Mouse (Mus musculus) hindbrain, embryonic 15.5 days (tissue): ENCODE results near the gene Jmjd1c. TPM values are rescaled to one million over a fixed set of nuclear protein-coding genes. Genes with fewer than 3 reads are reported as not detected.
A peak's percentile ranks its signal among the peaks of the same experiment; 100 is the strongest.

ENCODE experiments used
- ATAC-seq: fragments of 200-750 bp; cut with Nextera tagmentation; 2 replicates; pipeline ENCODE4 v1.8.0; 2017; ENCODE audit warnings: low read depth, moderate number of reproducible peaks, moderate TSS enrichment; ENCODE audit not compliant: low FRiP score
- H3K27ac ChIP-seq: fragments of 300-500 bp; sonication (generic); replicated peaks from 2 replicates; pipeline ENCODE4 v1.5.1; 2015; ENCODE audit warnings: mild to moderate bottlenecking, inconsistent platforms
- H3K27me3 ChIP-seq: fragments of 300-500 bp; sonication (generic); 2 replicates; pipeline ENCODE4 v1.6.1; 2015; ENCODE audit warnings: control low read depth, inconsistent platforms
- H3K36me3 ChIP-seq: fragments of 300-500 bp; sonication (generic); 2 replicates; pipeline ENCODE4 v1.6.1; 2015; ENCODE audit warnings: control low read depth, inconsistent platforms
- H3K4me1 ChIP-seq: fragments of 300-500 bp; sonication (generic); replicated peaks from 2 replicates; pipeline ENCODE4 v1.6.1; 2015; ENCODE audit warnings: control low read depth, inconsistent platforms
- H3K4me2 ChIP-seq: fragments of 300-500 bp; sonication (generic); 2 replicates; pipeline ENCODE4 v1.6.1; 2015; ENCODE audit warnings: moderate library complexity, mild to moderate bottlenecking, inconsistent platforms
- H3K4me3 ChIP-seq: fragments of 300-500 bp; sonication (generic); 2 replicates; pipeline ENCODE4 v1.5.1; 2015; ENCODE audit warnings: mild to moderate bottlenecking, inconsistent platforms
- H3K9ac ChIP-seq: fragments of 300-500 bp; sonication (generic); 2 replicates; pipeline ENCODE4 v1.6.1; 2015; ENCODE audit warnings: inconsistent platforms
- H3K9me3 ChIP-seq: fragments of 300-500 bp; sonication (generic); 2 replicates; pipeline ENCODE4 v1.6.1; 2016; ENCODE audit warnings: control low read depth, inconsistent platforms
- WGBS: fragments of 180-500 bp; shearing (Covaris S2); methylation state at CpG from one replicate; pipeline ENCODE4 v1.1.7; 2015; 5-methylcytosine and 5-hydroxymethylcytosine counted together
- polyA plus RNA-seq: library from polyadenylated mRNA; unstranded; fragments of >200 nt; fragmentation: Nextera tagmentation; extraction: Ambion mirVana; gene quantifications from 2 replicates; pipeline ENCODE4 v1.2.1, GENCODE M21; 2015

Jmjd1c gene
- polyA plus RNA-seq, 1 experiment from 2014 or later, result 51.0 TPM

- 95% methylated on average over 6 of the region's 6 CpGs for WGBS
- Histone ChIP-seq H3K27ac (peak overlapping the region; percentile 41), H3K36me3 (no peaks in the 10 kb centered on the region), H3K9ac (no peak overlapping the region), H3K4me2 (no peak overlapping the region), H3K4me3 (no peak overlapping the region), H3K9me3 (no peaks in the 10 kb centered on the region), H3K27me3 (no peaks in the 10 kb centered on the region), H3K4me1 (peaks cover 44% of the 10 kb centered on the region)
- no peak for ATAC-seq
Observed at GRCm38 (mm10) chr10:67057696-67058095, 38.2 kb upstream of the Jmjd1c start.

GRCm38 (mm10) chr10:67058297-67058696, 37.6 kb upstream of the Jmjd1c start:
- Histone ChIP-seq H3K4me3 (no peak overlapping the region), H3K27ac (peak overlapping the region; percentile 41), H3K9ac (no peak overlapping the region), H3K9me3 (no peaks in the 10 kb centered on the region), H3K27me3 (no peaks in the 10 kb centered on the region), H3K4me1 (peaks cover 41% of the 10 kb centered on the region), H3K36me3 (no peaks in the 10 kb centered on the region), H3K4me2 (no peak overlapping the region)
- WGBS, result 51% methylated on average over 7 of the region's 7 CpGs
- ATAC-seq, result peak; percentile 46

- no peaks in the 10 kb centered on the region for H3K9me3 ChIP-seq
- no peaks in the 10 kb centered on the region for H3K27me3 ChIP-seq
- H3K4me2 ChIP-seq, result no peak overlapping the region
- peak overlapping the region; percentile 41 for H3K27ac ChIP-seq
- H3K36me3 ChIP-seq, result no peaks in the 10 kb centered on the region
- peaks cover 38% of the 10 kb centered on the region for H3K4me1 ChIP-seq
- 51% methylated on average over 6 of the region's 6 CpGs for WGBS
- H3K9ac ChIP-seq, result no peak overlapping the region
- no peak for ATAC-seq
- no peak overlapping the region for H3K4me3 ChIP-seq
Observed at GRCm38 (mm10) chr10:67058702-67059101, 37.2 kb upstream of the Jmjd1c start.

GRCm38 (mm10) chr10:67061367-67061801, 34.5 kb upstream of the Jmjd1c start:
- Histone ChIP-seq H3K36me3 (no peaks in the 10 kb centered on the region), H3K4me1 (peaks cover 43% of the 10 kb centered on the region), H3K9me3 (no peaks in the 10 kb centered on the region), H3K4me3 (no peak overlapping the region), H3K27me3 (no peaks in the 10 kb centered on the region), H3K4me2 (peak overlapping the region; percentile 22; the same call in 1 of the 2 replicates), H3K9ac (no peak overlapping the region), H3K27ac (peak overlapping the region; percentile 69)
- peak; percentile 36; the same call in 1 of the 2 replicates for ATAC-seq
- 13% methylated on average over 10 of the region's 10 CpGs for WGBS

- Histone ChIP-seq H3K4me3 (no peak overlapping the region), H3K9me3 (no peaks in the 10 kb centered on the region), H3K36me3 (no peaks in the 10 kb centered on the region), H3K27me3 (no peaks in the 10 kb centered on the region), H3K4me2 (peak overlapping the region; percentile 22; the same call in 1 of the 2 replicates), H3K9ac (no peak overlapping the region), H3K27ac (peak overlapping the region; percentile 69), H3K4me1 (peaks cover 43% of the 10 kb centered on the region)
- WGBS, result 54% methylated on average over 4 of the region's 4 CpGs
- no peak; the same call in 1 of the 2 replicates for ATAC-seq
Observed at GRCm38 (mm10) chr10:67061823-67062222, 34.1 kb upstream of the Jmjd1c start.

GRCm38 (mm10) chr10:67065277-67065887, 30.5 kb upstream of the Jmjd1c start:
- Histone ChIP-seq H3K9me3 (no peaks in the 10 kb centered on the region), H3K4me3 (no peak overlapping the region), H3K36me3 (no peaks in the 10 kb centered on the region), H3K4me2 (no peak overlapping the region), H3K9ac (no peak overlapping the region), H3K27ac (no peak overlapping the region), H3K4me1 (peaks cover 28% of the 10 kb centered on the region), H3K27me3 (no peaks in the 10 kb centered on the region)
- no peak for ATAC-seq
- 70% methylated on average over 7 of the region's 7 CpGs for WGBS

- 22% methylated on average over 5 of the region's 5 CpGs for WGBS
- ATAC-seq, result 0 out of 2 replicates have a peak, but pooled peaks have one; percentile 52
- H3K27ac ChIP-seq, result peak overlapping the region; percentile 18; the same call in 1 of the 2 replicates
- H3K9ac ChIP-seq, result no peak overlapping the region
- no peaks in the 10 kb centered on the region for H3K36me3 ChIP-seq
- H3K27me3 ChIP-seq, result no peaks in the 10 kb centered on the region
- no peaks in the 10 kb centered on the region for H3K9me3 ChIP-seq
- peaks cover 28% of the 10 kb centered on the region for H3K4me1 ChIP-seq
- H3K4me3 ChIP-seq, result no peak overlapping the region
- no peak overlapping the region for H3K4me2 ChIP-seq
Observed at GRCm38 (mm10) chr10:67065927-67066326, 30.0 kb upstream of the Jmjd1c start.

GRCm38 (mm10) chr10:67066421-67066820, 29.5 kb upstream of the Jmjd1c start:
- 46% methylated on average over 3 of the region's 3 CpGs for WGBS
- 0 out of 2 replicates have a peak overlapping the region, but pooled peaks have one; percentile 14 for H3K27ac ChIP-seq
- ATAC-seq, result no peak

GRCm38 (mm10) chr10:67069013-67069412, 26.9 kb upstream of the Jmjd1c start:
- no peak overlapping the region for H3K27ac ChIP-seq
- no peak overlapping the region for H3K4me2 ChIP-seq
- ATAC-seq, result no peak
- no peaks in the 10 kb centered on the region for H3K9me3 ChIP-seq
- H3K4me1 ChIP-seq, result peaks cover 14% of the 10 kb centered on the region
- H3K36me3 ChIP-seq, result no peaks in the 10 kb centered on the region
- H3K27me3 ChIP-seq, result no peaks in the 10 kb centered on the region
- H3K9ac ChIP-seq, result no peak overlapping the region
- no peak overlapping the region for H3K4me3 ChIP-seq
- WGBS, result 96% methylated on average over 10 of the region's 10 CpGs

More at GRCm38 (mm10) chr10:67066421-67066820, 29.5 kb upstream of the Jmjd1c start:
- Histone ChIP-seq H3K9ac (no peak overlapping the region), H3K36me3 (no peaks in the 10 kb centered on the region), H3K4me2 (no peak overlapping the region), H3K9me3 (no peaks in the 10 kb centered on the region), H3K4me3 (no peak overlapping the region), H3K27me3 (no peaks in the 10 kb centered on the region), H3K4me1 (peaks cover 24% of the 10 kb centered on the region)

GRCm38 (mm10) chr10:67071389-67071788, 24.5 kb upstream of the Jmjd1c start:
- no peaks in the 10 kb centered on the region for H3K36me3 ChIP-seq
- WGBS, result 69% methylated on average over 4 of the region's 4 CpGs
- no peak for ATAC-seq
- H3K4me2 ChIP-seq, result no peak overlapping the region
- no peaks in the 10 kb centered on the region for H3K9me3 ChIP-seq
- no peak overlapping the region for H3K4me3 ChIP-seq
- no peak overlapping the region for H3K27ac ChIP-seq
- no peak overlapping the region for H3K9ac ChIP-seq
- no peaks in the 10 kb centered on the region for H3K27me3 ChIP-seq
- H3K4me1 ChIP-seq, result peaks cover 6% of the 10 kb centered on the region

- WGBS, result 89% methylated on average over 5 of the region's 5 CpGs
- H3K4me3 ChIP-seq, result no peak overlapping the region
Observed at GRCm38 (mm10) chr10:67071884-67072283, 24.0 kb upstream of the Jmjd1c start.

GRCm38 (mm10) chr10:67072600-67072999, 23.3 kb upstream of the Jmjd1c start:
- no peak overlapping the region for H3K9ac ChIP-seq
- WGBS, result 95% methylated on average over 4 of the region's 4 CpGs
- ATAC-seq, result no peak

More at GRCm38 (mm10) chr10:67071884-67072283, 24.0 kb upstream of the Jmjd1c start:
- peaks cover 8% of the 10 kb centered on the region for H3K4me1 ChIP-seq
- no peaks in the 10 kb centered on the region for H3K36me3 ChIP-seq
- H3K27me3 ChIP-seq, result no peaks in the 10 kb centered on the region
- no peak overlapping the region for H3K27ac ChIP-seq
- H3K4me2 ChIP-seq, result no peak overlapping the region
- no peak overlapping the region for H3K9ac ChIP-seq
- ATAC-seq, result no peak
- H3K9me3 ChIP-seq, result no peaks in the 10 kb centered on the region

More at GRCm38 (mm10) chr10:67072600-67072999, 23.3 kb upstream of the Jmjd1c start:
- Histone ChIP-seq H3K27me3 (no peaks in the 10 kb centered on the region), H3K27ac (no peak overlapping the region), H3K36me3 (no peaks in the 10 kb centered on the region), H3K4me3 (no peak overlapping the region), H3K9me3 (no peaks in the 10 kb centered on the region), H3K4me1 (peaks cover 9% of the 10 kb centered on the region), H3K4me2 (no peak overlapping the region)
